27 mouse cellular contexts compared by ENCODE assay signal in the genomic region with DNA sequence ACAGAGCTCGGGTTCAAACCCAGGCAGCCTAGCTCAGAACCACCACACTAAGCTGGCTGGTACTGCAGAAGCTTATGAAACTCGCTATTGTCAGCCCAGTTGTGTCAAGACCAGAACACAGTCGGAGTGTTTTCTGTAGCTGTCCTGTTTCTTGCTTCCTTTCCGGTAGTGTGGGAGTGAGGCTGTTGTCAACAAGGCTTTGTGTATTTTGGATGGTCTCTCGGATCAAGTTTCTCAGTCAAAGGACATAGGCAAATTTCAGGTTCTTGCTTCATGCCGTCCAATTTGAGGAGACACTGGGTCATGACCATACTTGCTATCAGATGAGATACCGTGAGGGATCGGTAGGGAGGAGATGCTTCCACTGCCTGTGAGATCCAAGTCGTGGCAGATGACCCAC. TPM values are rescaled to one million over a fixed set of nuclear protein-coding genes. Genes with fewer than 3 reads are reported as not detected.
DNase-seq lines count a peak whose midpoint lies in the region; ATAC-seq and TF ChIP-seq lines count a peak whose summit lies in the region.
"Had no signal": no experiment of that assay in that cellular context is flagged by ENCODE, and none has a peak within 500 bp of the region (broad histone marks: within the 10 kb centered on the region; RNA-seq: fewer than 3 reads in every experiment).

No protein-coding gene starts in this region.

- no peaks in the 10 kb centered on the region for H3K79me2 ChIP-seq in liver, adult 2 months (ENCODE audit: control insufficient read depth, insufficient read depth, low read length)

- no peak overlapping the region for H3K4me3 ChIP-seq in liver, adult 2 months (ENCODE audit: insufficient read depth, low read depth, low read length)
- no peak overlapping the region for H3K4me3 ChIP-seq in liver, embryonic 12.5 days
- no peak overlapping the region for H3K4me3 ChIP-seq in liver, postnatal 0 days (ENCODE audit: low read depth, low read length)

- H3K27me3 ChIP-seq in liver, adult 2 months (ENCODE audit: control insufficient read depth, insufficient read depth, low read length) = no peaks in the 10 kb centered on the region
- no peaks in the 10 kb centered on the region for H3K27me3 ChIP-seq in liver, embryonic 12.5 days (replicated peaks)
- no peaks in the 10 kb centered on the region for H3K27me3 ChIP-seq in liver, postnatal 0 days (ENCODE audit: insufficient read depth, low read length)

- 22% methylated on average over 9 of the region's 9 CpGs for WGBS in liver, adult 2 months
- WGBS in liver, embryonic 12.5 days (ENCODE audit: insufficient replicate concordance) = 62% methylated on average over 9 of the region's 9 CpGs
- 61% methylated on average over 9 of the region's 9 CpGs for WGBS in liver, postnatal 0 days (ENCODE audit: insufficient replicate concordance)

- TF ChIP-seq POLR2A in liver, adult 2 months (IDR thresholded peaks at IDR 0.05; ENCODE audit: extremely low read depth, insufficient read depth, low read length) = no peak

- H3K9ac ChIP-seq in liver, adult 2 months (ENCODE audit: low read depth, low read length) = no peak overlapping the region
- H3K9ac ChIP-seq in liver, embryonic 12.5 days = no peak overlapping the region
- no peak overlapping the region for H3K9ac ChIP-seq in liver, postnatal 0 days (replicated peaks)

- DNase-seq in heart, adult 11 months = peak; percentile 49
- DNase-seq in heart, adult 8-10 months (ENCODE audit: low spot score) = no peak
- peak; percentile 95 for DNase-seq in liver, adult 2 months (ENCODE audit: extremely low read depth, low read depth, low spot score)
- DNase-seq in liver, postnatal 0 days = no peak
- DNase-seq in liver = no peak
- DNase-seq: adrenal gland, adult 2 months; adrenal gland, adult 8-10 months; adrenal gland, postnatal 10 days; adrenal gland, postnatal 14 days; adrenal gland, postnatal 25 days; adrenal gland, postnatal 36 days; B cell, adult 2 months; cerebellum, adult 11 months; cerebellum, adult 11-12 months; cerebellum, adult 18-20 months had no signal

- no peak for TF ChIP-seq CTCF in liver, adult 2 months (IDR thresholded peaks at IDR 0.05; ENCODE audit: low read depth, low read length)
- TF ChIP-seq CTCF in liver, postnatal 0 days (IDR thresholded peaks at IDR 0.05; ENCODE audit: low read depth) = no peak

- ATAC-seq in liver, embryonic 12.5 days = no peak
- peak; percentile 71 for ATAC-seq in liver, postnatal 0 days
- ATAC-seq: activated CD4-positive, CD25-positive, alpha-beta regulatory T cell, adult 4 months; CD4-positive, CD25-positive, alpha-beta regulatory T cell, adult 4 months; Patski had no signal

- no peaks in the 10 kb centered on the region for H3K36me3 ChIP-seq in liver, adult 2 months (ENCODE audit: control insufficient read depth, insufficient read depth, low read length)
- no peaks in the 10 kb centered on the region for H3K36me3 ChIP-seq in liver, embryonic 12.5 days
- no peaks in the 10 kb centered on the region for H3K36me3 ChIP-seq in liver, postnatal 0 days (replicated peaks; ENCODE audit: insufficient read depth, low read length)
- H3K36me3 ChIP-seq: G1E had no signal

- H3K9me3 ChIP-seq in liver, embryonic 12.5 days (replicated peaks) = no peaks in the 10 kb centered on the region
- H3K9me3 ChIP-seq in liver, postnatal 0 days (ENCODE audit: low read length) = no peaks in the 10 kb centered on the region
- H3K9me3 ChIP-seq: G1E had no signal

- peaks cover 24% of the 10 kb centered on the region for H3K4me1 ChIP-seq in liver, adult 2 months (ENCODE audit: control insufficient read depth, insufficient read depth, low read length)
- no peaks in the 10 kb centered on the region for H3K4me1 ChIP-seq in liver, embryonic 12.5 days
- no peaks in the 10 kb centered on the region for H3K4me1 ChIP-seq in liver, postnatal 0 days (ENCODE audit: insufficient read depth)

- TF ChIP-seq EP300 in liver, postnatal 0 days (IDR thresholded peaks at IDR 0.05; ENCODE audit: low read depth) = no peak

- H3K27ac ChIP-seq in liver, adult 2 months (replicated peaks; ENCODE audit: insufficient read depth, low read depth, low read length) = peak overlapping the region; percentile 69
- H3K27ac ChIP-seq in liver, embryonic 12.5 days = no peak overlapping the region
- peak overlapping the region; percentile 34; the same call in 1 of the 2 replicates for H3K27ac ChIP-seq in liver, postnatal 0 days (ENCODE audit: low read depth)

- no peak overlapping the region for H3K4me2 ChIP-seq in liver, embryonic 12.5 days
- H3K4me2 ChIP-seq in liver, postnatal 0 days (ENCODE audit: low read depth, low read length) = no peak overlapping the region

RNA-seq across cellular contexts. Expression of a gene that starts 1.7 kb away (rescaled TPM):
- total RNA-seq in heart, adult 8-10 months (2022) = not detected
- total RNA-seq in liver, adult 2 months (2014; rRNA removed) = 0.13 and 0.55 TPM in 2 replicates
- polyA plus RNA-seq in liver, adult 2 months (2012; rRNA removed) = 0.09 and 0.93 TPM in 2 replicates
- polyA plus RNA-seq in liver, embryonic 12.5 days (2016; fragmentation: Nextera tagmentation; extraction: Ambion mirVana) = not detected in 2 replicates
- 0.07 TPM in 1 of 2 replicates, not detected in the other for polyA plus RNA-seq in liver, postnatal 0 days (2015; fragmentation: Nextera tagmentation; extraction: Ambion mirVana)
- total RNA-seq: adrenal gland, adult 18-20 months; adrenal gland, postnatal 10 days; adrenal gland, postnatal 14 days; adrenal gland, postnatal 25 days; adrenal gland, postnatal 36 days; adrenal gland, postnatal 4 days; CH12.LX; ES-E14; G1E; MEL had no signal
- polyA plus RNA-seq: activated CD4-positive, CD25-positive, alpha-beta regulatory T cell, adult 4 months; brain, embryonic 14.5 days; C2C12; G1E; Patski had no signal

RNA-seq across cellular contexts. Expression of a gene that starts 40.6 kb away (rescaled TPM):
- 10 to 100 TPM; 19.2 to 21.8 (median 21.0) TPM for total RNA-seq in heart, adult 8-10 months (2022)
- total RNA-seq in liver, adult 2 months (2014; rRNA removed) = 13.2 and 15.7 TPM in 2 replicates
- 1.8 and 2.8 TPM in 2 replicates for polyA plus RNA-seq in liver, adult 2 months (2012; rRNA removed)
- 19.1 and 19.6 TPM in 2 replicates for polyA plus RNA-seq in liver, embryonic 12.5 days (2016; fragmentation: Nextera tagmentation; extraction: Ambion mirVana)
- 10.6 and 10.7 TPM in 2 replicates for polyA plus RNA-seq in liver, postnatal 0 days (2015; fragmentation: Nextera tagmentation; extraction: Ambion mirVana)

RNA-seq across cellular contexts. Expression of a gene that starts 46.3 kb away (rescaled TPM):
- under 1 TPM in 2 of 4 experiments, not detected in 2; 0.26 to 0.33 TPM for total RNA-seq in heart, adult 8-10 months (2022)
- 271 and 504 TPM in 2 replicates for total RNA-seq in liver, adult 2 months (2014; rRNA removed)
- polyA plus RNA-seq in liver, adult 2 months (2012; rRNA removed) = 213 and 453 TPM in 2 replicates
- not detected in 2 replicates for polyA plus RNA-seq in liver, embryonic 12.5 days (2016; fragmentation: Nextera tagmentation; extraction: Ambion mirVana)
- 0.11 and 0.21 TPM in 2 replicates for polyA plus RNA-seq in liver, postnatal 0 days (2015; fragmentation: Nextera tagmentation; extraction: Ambion mirVana)
- total RNA-seq: adrenal gland, adult 18-20 months; adrenal gland, postnatal 10 days; adrenal gland, postnatal 25 days; adrenal gland, postnatal 4 days; CH12.LX; ES-E14; MEL had no signal
- polyA plus RNA-seq: activated CD4-positive, CD25-positive, alpha-beta regulatory T cell, adult 4 months; adrenal gland, adult 2 months; brain, embryonic 14.5 days; C2C12; CD4-positive, CD25-positive, alpha-beta regulatory T cell, adult 4 months; G1E; Patski had no signal

Comparison
In these comparisons a context has a peak if more than half of its experiments do, and no peak if none do; other contexts are left out.
1. DNase-seq: peak in heart, adult 11 months (single experiment) and liver, adult 2 months (single experiment); none in heart, adult 8-10 months (single experiment), liver, postnatal 0 days (single experiment) and liver (single experiment).
2. RNA of a gene that starts 46.3 kb away (polyA plus RNA-seq): 213 to 453 TPM in liver, adult 2 months; 0.11 to 0.21 TPM in liver, postnatal 0 days and not detected in liver, embryonic 12.5 days; every median in the first group is over 100 times any median in the second.